Mouse (Mus musculus) heart, postnatal 14 days (tissue): ENCODE results near the gene Lhx8. TPM values are rescaled to one million over a fixed set of nuclear protein-coding genes. Genes with fewer than 3 reads are reported as not detected.

Experiments
- DNase-seq, 2 experiments: peaks; one replicate each; pipeline ENCODE4 v3.0.0; 2021 to 2022
- intact Hi-C: fragments of 180-260 bp; cut with DNase I; formaldehyde crosslinking; loops from one replicate; pipeline ENCODE4 v1.15.1; 2025
- long read RNA-seq, 2 experiments: library from polyadenylated mRNA; stranded (forward); transcript quantifications; one replicate each; pipeline ENCODE4 v2.0.0; 2021
- total RNA-seq, 2 experiments: library from RNA; stranded (reverse); gene quantifications; 2 replicates each; pipeline ENCODE4 v1.2.3; 2021

Gene Lhx8
- not detected for total RNA-seq
- long read RNA-seq, experiment 1: 0 reads
- long read RNA-seq, experiment 2: 0 reads

DNA sequence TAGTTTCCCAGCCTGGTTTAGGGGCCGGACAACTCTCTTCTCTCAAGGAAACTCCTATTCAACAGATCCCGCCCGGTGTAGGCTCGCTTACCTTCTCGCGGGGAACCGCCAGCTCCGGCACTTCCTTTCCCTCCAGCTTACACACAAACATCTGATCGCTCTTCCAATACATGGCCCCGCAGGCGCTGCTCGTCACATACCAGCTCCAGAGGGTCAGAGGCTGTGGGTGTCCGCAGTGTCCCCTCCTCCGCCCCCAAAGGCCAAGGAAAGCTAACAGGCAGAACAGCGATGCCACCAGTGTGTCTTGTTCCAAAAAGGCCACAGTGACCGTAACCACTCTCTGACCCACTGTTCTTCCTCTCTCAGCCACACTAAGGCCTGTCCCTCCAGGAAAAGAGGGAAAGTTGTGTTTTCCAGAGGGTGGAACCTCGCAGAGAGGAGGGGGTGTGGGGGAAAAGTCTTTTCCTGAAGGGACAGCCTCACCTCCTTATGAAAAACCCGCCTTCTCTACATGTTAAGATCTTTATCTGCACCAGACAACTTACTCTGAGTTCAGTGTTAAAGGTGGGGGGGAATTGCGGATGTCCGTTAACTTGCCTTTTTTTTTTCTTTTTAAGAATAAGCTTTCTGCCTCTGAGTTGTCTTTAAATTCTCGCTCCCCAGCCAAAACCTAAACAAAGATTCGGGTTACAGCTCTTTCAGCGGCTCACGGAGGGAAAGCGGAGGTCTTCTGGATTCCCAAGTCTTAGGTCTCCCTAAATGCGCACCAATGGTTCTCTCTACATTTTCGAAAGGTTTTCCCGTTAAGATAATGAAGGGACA is at the start of gene Lhx8:
TSS of gene Lhx8 (minus strand) at position 479 of the 822 bp plus-strand sequence.
- peak; percentile 21 to 22 for DNase-seq
- intact Hi-C loops: loop anchor here (5.0 kb wide), 1 partner anchor 242 kb away; no protein-coding TSS in a partner anchor

DNA sequence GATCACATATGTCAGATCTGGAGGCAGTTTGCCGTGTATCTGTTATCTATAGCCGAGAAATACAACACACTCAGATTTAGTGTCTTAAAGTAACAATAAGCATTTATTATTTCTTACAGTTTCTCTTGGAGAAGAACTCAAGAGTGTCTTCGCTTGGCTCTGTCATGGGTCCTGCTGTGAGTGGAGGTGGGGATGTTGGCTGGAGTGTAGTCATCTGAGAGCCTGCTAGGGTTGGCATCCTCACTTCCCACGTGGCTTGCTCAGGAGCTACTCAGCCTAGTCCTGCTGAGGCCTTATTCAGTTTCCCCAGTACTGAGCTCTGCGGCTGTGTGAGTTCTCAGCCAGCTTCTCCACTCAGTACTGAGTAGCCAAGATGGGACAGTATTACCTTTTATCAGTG is 43.1 kb upstream of the Lhx8 start:
- no peak for DNase-seq
- intact Hi-C loops: no loop called here

DNA sequence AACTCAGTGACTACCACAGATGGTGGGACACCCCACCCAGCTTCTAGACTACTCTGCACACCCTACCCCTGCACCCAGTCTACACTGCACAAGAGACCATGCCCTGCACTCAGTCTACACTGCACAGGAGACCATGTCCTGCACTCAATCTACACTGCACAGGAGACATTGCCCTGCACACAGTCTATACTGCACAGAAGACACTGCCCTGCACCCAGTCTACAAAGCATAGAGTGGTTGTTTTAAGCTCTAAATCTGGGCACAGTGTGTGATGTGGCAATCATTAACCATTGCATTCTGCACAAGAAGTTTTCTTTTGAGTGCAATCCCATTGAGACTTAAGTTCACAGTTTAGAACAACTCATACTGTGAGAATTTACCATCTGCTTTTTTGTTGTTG is 42.2 kb upstream of the Lhx8 start:
- intact Hi-C loops: no loop called here
- no peak for DNase-seq

- peak in 1 of 2 experiments; percentile 11 for DNase-seq
- intact Hi-C loops: no loop called here
Observed at GRCm38 (mm10) chr3:154367327-154367726, 36.9 kb upstream of the Lhx8 start.

- peak in 1 of 2 experiments; percentile 26 for DNase-seq
- intact Hi-C loops: no loop called here
Observed at GRCm38 (mm10) chr3:154364604-154365209, 34.2 kb upstream of the Lhx8 start.

DNA sequence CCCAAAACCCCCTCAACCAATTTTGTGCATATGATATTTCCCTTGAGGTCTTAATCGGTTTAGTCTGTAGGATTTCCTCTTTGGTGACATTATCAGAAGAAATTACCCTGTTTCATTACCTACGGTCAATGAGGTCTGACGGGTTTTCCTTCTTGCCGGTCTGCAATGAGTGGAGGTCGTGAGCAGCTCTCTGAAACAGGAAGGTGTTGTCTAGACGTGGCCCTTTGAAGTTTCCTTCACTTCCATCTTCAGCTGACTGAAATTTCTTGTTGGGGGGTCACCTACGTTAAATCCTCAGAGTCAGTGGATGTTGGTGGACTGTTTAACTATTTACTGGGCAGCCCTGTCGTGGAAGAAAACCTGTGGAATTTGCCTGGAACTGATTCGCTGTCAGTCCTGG is 33.0 kb upstream of the Lhx8 start:
- DNase-seq: no peak

GRCm38 (mm10) chr3:154359231-154359630 is 28.8 kb upstream of the Lhx8 start:
- intact Hi-C loops: no loop called here
- DNase-seq: no peak

More for the DNA sequence above, 33.0 kb upstream of the Lhx8 start:
- intact Hi-C loops: no loop called here

DNA sequence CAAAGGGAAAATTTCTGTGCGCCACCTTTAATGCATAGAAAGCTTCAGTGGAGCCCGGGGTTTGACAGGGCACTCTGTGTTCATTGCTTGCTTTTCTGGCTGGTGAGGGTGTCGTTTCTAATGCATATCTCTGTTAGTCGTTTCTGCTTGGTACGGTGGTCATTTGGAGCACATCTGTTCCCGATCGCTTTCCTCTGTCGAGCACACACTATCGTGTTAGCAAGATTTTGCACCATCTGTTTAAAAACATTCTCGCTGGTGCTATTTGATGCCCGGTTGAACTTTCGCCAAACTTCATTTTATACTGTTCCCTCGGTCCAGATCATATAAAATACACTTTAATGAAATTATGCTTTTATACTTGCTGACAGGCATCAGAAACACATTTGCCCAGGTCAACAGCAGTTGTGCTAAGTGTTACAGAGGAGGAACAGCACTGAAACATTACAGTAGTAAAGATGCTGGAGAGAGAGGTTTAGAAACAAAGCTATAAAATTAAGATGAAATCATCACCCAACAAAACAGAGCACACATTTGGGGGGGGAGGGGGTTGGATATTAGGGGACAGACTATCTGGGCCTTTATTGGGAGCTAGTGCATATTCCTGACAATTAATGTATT is 9.9 kb upstream of the Lhx8 start:
- intact Hi-C loops: no loop called here
- DNase-seq: no peak

DNA sequence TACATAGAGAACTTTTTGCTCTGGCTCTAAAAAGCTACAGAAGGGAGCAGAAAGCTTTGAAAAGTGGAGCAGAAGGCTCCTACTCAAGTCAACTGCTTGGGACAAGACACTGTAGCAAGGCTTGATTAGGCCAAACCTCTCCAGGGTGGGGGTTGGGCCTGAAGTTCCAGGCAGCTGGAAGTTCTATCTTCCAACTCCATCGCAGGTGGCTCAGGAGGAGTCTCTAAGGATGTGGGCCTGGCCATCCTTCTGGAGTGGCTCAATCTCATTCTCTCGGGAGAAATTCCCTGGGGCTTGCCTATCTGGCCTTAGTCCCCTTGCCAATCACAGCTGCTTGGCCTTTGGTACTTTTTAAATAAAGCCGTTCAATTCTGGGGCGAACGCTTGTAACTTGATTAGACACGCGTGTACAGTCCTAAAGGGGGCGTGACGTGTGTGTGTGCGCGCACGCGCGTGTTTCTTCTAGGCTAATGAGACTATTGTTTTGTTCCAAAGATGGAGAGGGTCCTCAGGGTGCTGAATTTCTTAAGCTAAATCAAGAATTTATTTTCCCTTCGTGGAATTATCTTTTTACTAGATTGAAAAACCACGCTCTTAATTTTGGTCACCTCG is 9.3 kb upstream of the Lhx8 start:
- intact Hi-C loops: no loop called here

DNA sequence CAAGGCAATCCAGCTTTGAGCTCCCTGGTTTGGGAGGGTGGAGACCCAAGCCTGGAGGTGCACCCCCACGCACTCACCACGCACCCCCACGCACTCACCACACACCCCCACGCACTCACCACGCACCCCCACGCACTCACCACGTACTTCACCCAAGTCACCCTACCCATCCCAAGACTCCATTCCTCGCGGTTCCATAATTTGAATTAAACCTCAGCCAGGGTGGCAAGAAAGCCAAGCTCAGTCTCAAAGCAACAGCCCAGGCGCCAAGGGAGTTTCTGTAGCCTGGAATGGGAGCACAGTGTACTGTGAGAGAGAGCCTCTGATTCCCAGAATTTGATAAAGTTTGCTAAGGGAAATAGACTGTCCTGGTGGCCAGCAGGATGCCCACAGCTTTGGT is 4.3 kb upstream of the Lhx8 start:
- DNase-seq: no peak
- intact Hi-C loops: loop anchor here (5.0 kb wide), 1 partner anchor 237 kb away; no protein-coding TSS in a partner anchor

More for the DNA sequence above, 9.3 kb upstream of the Lhx8 start:
- DNase-seq: no peak

- intact Hi-C loops: loop anchor here (5.0 kb wide), 1 partner anchor 239 kb away; no protein-coding TSS in a partner anchor
Observed at GRCm38 (mm10) chr3:154333401-154333999, 3.0 kb upstream of the Lhx8 start.

DNA sequence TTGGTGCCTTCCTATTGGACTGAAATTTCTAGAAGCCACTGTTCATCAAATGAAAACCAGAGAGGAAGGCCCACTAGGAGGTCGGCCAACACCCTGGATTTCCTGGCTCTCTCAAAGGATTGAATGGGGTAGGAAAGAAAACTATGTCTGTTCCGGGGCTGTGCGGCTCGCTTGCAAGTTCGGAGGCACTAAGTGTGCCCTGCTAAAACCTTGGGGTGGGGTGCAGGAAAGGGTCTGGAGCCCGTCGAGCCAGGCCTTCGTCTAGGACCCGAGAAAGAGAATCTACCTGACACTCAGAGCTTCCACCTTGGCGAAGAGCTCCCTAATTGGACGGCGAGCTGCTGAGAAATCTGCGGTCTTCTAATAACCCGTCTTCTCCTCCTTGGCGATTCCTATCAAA is 2.5 kb upstream of the Lhx8 start:
- no peak for DNase-seq
- intact Hi-C loops: loop anchor here (5.0 kb wide), 1 partner anchor 239 kb away; no protein-coding TSS in a partner anchor

More at GRCm38 (mm10) chr3:154333401-154333999, 3.0 kb upstream of the Lhx8 start:
- DNase-seq: no peak

DNA sequence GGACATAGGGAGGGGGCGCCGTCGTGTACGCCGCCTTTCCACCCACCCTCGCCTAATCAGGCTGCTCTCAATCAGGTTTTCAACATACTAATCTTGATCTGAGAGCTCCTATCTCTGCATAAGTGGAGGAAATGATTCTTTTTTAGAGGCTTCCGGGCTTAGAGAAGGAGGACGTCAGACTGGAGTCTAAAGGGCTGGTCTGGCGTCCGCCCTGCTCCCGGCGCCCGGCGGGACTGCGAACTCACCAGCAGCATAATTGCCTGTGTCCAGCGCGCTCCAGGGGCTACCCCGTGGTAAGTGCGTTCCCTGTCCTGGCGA is 1.7 kb upstream of the Lhx8 start:
- DNase-seq: peak; percentile 23
- intact Hi-C loops: loop anchor here (5.0 kb wide), 1 partner anchor 240 kb away; no protein-coding TSS in a partner anchor

- intact Hi-C loops: loop anchor here (5.0 kb wide), 1 partner anchor 241 kb away; no protein-coding TSS in a partner anchor
Observed at GRCm38 (mm10) chr3:154331506-154332212, 1.2 kb upstream of the Lhx8 start.

GRCm38 (mm10) chr3:154331003-154331340 is 513 bp upstream of the Lhx8 start:
- no peak for DNase-seq
- intact Hi-C loops: loop anchor here (5.0 kb wide), 1 partner anchor 241 kb away; no protein-coding TSS in a partner anchor

More at GRCm38 (mm10) chr3:154331506-154332212, 1.2 kb upstream of the Lhx8 start:
- DNase-seq: no peak

DNA sequence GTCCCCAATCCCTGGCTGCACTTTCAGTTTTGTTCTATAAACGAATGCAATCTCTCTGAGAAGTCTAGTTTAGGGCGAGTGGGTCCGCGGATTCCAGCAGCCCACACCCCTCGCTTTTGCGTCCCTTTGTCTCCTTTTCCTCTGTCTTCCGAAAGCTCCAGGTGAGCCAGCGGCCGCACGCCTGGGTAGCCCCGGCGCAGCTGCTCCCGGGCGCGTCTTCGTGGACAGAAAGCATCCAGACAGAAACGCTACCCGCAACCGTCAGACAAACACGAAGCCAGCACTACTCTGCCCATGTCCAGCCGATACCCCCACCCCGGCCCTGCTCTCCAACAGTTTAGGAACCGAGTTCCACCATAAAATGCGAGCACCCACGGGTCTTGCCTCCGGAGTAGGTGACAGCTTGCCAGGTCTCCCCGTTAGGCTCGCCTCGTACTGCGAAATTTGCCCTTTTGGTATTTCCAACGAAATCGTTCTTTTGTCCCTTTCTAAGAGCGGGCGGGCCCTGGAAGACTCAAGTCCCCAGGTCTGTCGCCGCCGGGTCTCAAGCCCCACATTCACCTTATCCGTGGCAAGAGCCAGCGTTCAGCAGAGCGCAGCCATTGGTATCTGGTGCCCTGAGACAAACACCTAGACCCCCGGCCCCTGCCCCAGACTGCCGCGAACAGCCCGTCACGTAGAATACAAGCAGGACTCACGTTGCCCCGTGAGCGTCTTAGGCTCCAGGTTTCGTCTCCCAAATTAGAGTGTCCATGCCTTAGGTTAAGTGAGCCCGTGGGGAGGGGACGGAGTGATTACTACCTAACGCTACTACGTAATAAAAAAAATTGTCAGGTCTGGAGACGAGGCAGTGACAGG is 907 bp downstream of the Lhx8 start:
- peak; percentile 33 to 38 for DNase-seq
- intact Hi-C loops: loop anchor here (5.0 kb wide), 1 partner anchor 243 kb away; no protein-coding TSS in a partner anchor

DNA sequence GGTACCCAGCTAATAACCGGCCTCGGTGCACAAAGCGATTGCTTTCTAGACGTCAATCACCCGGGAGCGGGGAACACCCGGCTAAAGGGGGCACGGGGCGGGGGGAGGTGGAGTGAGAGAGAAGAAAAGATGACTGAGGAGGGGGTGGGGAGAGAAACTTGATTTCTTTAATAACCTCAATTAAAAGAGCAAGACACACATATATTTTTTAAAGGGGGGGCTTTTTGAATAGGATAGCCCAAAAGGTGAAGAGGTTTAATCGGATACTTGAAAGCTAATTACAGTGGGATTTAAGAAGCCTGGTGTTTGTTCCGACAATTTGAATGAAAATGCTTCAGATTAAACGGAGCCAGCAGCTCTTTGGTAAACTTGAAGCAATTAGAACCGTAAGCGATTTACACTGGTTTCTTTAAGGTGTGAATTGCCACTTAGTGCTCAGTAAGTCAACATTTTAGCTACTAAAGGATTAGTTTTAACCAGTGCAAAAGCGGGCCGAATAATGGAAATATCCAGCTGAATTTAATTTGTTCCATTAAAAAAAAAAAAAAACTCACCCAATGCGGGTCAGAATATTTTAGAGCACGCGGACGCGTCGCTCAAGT is 1.6 kb downstream of the Lhx8 start:
- intact Hi-C loops: no loop called here
- DNase-seq: no peak
